Mouse (Mus musculus) heart, postnatal 0 days (tissue): ENCODE data around the gene Sp6.

Experiments
- CTCF ChIP-seq: IDR thresholded peaks from 2 replicates; pipeline ENCODE4 v1.5.1; 2016; ENCODE audit warnings: antibody characterized with exemption, control low read depth, low read depth
- EP300 ChIP-seq: IDR thresholded peaks from 2 replicates; pipeline ENCODE4 v1.6.1; 2016; ENCODE audit warnings: antibody characterized with exemption, low read depth

GRCm38 (mm10) chr11:96966914-96967543 lies 46.2 kb upstream of the Sp6 start:
- no peak for TF ChIP-seq CTCF
- no peak for TF ChIP-seq EP300
